Mouse (Mus musculus) limb, embryonic 13.5 days (tissue): ENCODE measurements around the gene Eif5b. TPM values are rescaled to one million over a fixed set of nuclear protein-coding genes. Genes with fewer than 3 reads are reported as not detected.

Experiments
- ATAC-seq: fragments of 200-750 bp; cut with Nextera tagmentation; 2 replicates; pipeline ENCODE4 v1.8.0; 2017; ENCODE audit warnings: low read depth, moderate number of reproducible peaks, moderate TSS enrichment; ENCODE audit not compliant: low FRiP score
- H3K27ac ChIP-seq: fragments of 300-500 bp; sonication (generic); 2 replicates; pipeline ENCODE4 v1.5.1; 2015; ENCODE audit warnings: inconsistent platforms, mild to moderate bottlenecking, moderate library complexity
- H3K27me3 ChIP-seq: fragments of 300-500 bp; sonication (generic); 2 replicates; pipeline ENCODE4 v1.6.1; 2015; ENCODE audit warnings: mild to moderate bottlenecking, inconsistent platforms
- H3K36me3 ChIP-seq: fragments of 300-500 bp; sonication (generic); 2 replicates; pipeline ENCODE4 v1.6.1; 2015; ENCODE audit warnings: inconsistent platforms, mild to moderate bottlenecking, moderate library complexity
- H3K4me1 ChIP-seq: fragments of 300-500 bp; sonication (generic); 2 replicates; pipeline ENCODE4 v1.6.1; 2015; ENCODE audit warnings: inconsistent platforms
- H3K4me2 ChIP-seq: fragments of 300-500 bp; sonication (generic); replicated peaks from 2 replicates; pipeline ENCODE4 v1.6.1; 2015; ENCODE audit warnings: inconsistent platforms, mild to moderate bottlenecking, moderate library complexity
- H3K4me3 ChIP-seq: fragments of 300-500 bp; sonication (generic); 2 replicates; pipeline ENCODE4 v1.5.1; 2015; ENCODE audit warnings: moderate library complexity, mild to moderate bottlenecking, inconsistent platforms
- H3K9ac ChIP-seq: fragments of 300-500 bp; sonication (generic); 2 replicates; pipeline ENCODE4 v1.6.1; 2015; ENCODE audit warnings: mild to moderate bottlenecking, inconsistent platforms
- H3K9me3 ChIP-seq: fragments of 300-500 bp; sonication (generic); 2 replicates; pipeline ENCODE4 v1.6.1; 2016; ENCODE audit warnings: inconsistent platforms
- WGBS: fragments of 180-500 bp; shearing (Covaris S2); methylation state at CpG from one replicate; pipeline ENCODE4 v1.1.7; 2015; 5-methylcytosine and 5-hydroxymethylcytosine counted together
- polyA plus RNA-seq: library from polyadenylated mRNA; unstranded; fragments of >200 nt; fragmentation: Nextera tagmentation; extraction: Ambion mirVana; gene quantifications from 2 replicates; pipeline ENCODE4 v1.2.1, GENCODE M21; 2015

Gene Eif5b
- polyA plus RNA-seq, 1 experiment from 2014 or later, result 33.8 TPM

GRCm38 (mm10) chr1:38067276-38067675 lies 69.5 kb downstream of the Eif5b start:
- Histone ChIP-seq H3K4me2 (no peak overlapping the region), H3K27me3 (no peaks in the 10 kb centered on the region), H3K9me3 (no peaks in the 10 kb centered on the region), H3K36me3 (peaks cover 63% of the 10 kb centered on the region), H3K9ac (no peak overlapping the region), H3K4me1 (no peaks in the 10 kb centered on the region), H3K4me3 (no peak overlapping the region), H3K27ac (no peak overlapping the region)
- WGBS, result 93% methylated on average over 10 of the region's 10 CpGs
- ATAC-seq, result no peak

DNA sequence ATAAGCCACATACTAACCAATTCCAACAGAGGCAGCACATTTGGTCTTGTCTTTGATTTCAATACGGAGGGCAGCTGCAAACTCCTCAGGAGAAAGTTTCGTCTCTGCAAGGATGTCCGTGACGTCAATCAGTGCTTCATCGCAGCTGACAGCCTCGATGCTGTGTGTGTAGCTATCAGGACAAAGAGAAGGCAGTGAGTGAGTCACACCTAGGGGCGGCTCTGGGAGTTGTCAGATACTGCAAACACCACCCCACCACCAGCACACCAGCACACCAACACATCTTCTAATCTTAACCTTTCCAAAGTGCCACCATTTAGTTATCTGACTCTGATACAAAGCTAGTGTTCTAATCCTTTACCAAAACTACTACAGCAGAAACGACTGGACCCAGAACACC lies 73.5 kb downstream of the Eif5b start:
- Histone ChIP-seq H3K4me3 (no peak overlapping the region), H3K27ac (no peak overlapping the region), H3K36me3 (peaks cover 54% of the 10 kb centered on the region), H3K4me2 (no peak overlapping the region), H3K4me1 (no peaks in the 10 kb centered on the region), H3K9me3 (no peaks in the 10 kb centered on the region), H3K27me3 (no peaks in the 10 kb centered on the region), H3K9ac (no peak overlapping the region)
- WGBS, result 91% methylated on average over 8 of the region's 8 CpGs
- ATAC-seq, result no peak

- 75% methylated on average over 8 of the region's 8 CpGs for WGBS
- Histone ChIP-seq H3K4me3 (no peak overlapping the region), H3K27me3 (no peaks in the 10 kb centered on the region), H3K9me3 (no peaks in the 10 kb centered on the region), H3K4me2 (no peak overlapping the region), H3K36me3 (peaks cover 50% of the 10 kb centered on the region), H3K9ac (no peak overlapping the region), H3K4me1 (no peaks in the 10 kb centered on the region), H3K27ac (no peak overlapping the region)
- ATAC-seq, result no peak
These were observed 83.5 kb downstream of the Eif5b start for GRCm38 (mm10) chr1:38081316-38081715.

DNA sequence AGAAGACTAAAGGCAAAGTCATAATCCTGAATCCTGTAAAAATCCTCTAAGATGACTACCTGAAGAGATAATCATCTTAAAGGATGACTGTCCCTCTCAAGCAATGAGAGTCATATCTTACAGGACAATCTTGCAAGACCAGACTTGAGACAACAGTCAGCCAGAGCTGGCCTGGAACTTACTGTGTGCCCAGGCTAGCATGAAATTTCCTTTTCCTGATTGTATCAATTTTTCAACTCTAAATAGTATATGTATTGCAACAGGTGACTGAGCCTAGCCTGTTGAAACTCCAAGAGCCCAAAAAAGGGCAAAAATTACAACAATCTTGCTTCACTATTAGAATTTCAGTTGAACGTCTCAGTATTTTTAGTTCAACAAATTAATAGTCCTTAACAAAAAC lies 105.4 kb downstream of the Eif5b start:
- Histone ChIP-seq H3K36me3 (peaks cover 38% of the 10 kb centered on the region), H3K9me3 (no peaks in the 10 kb centered on the region), H3K4me1 (peaks cover 5% of the 10 kb centered on the region; the same call in 1 of the 2 replicates), H3K27me3 (no peaks in the 10 kb centered on the region), H3K4me2 (no peak overlapping the region), H3K9ac (no peak overlapping the region), H3K4me3 (no peak overlapping the region), H3K27ac (no peak overlapping the region)
- 83% methylated on average over 1 of the region's 1 CpGs for WGBS
- ATAC-seq, result no peak

DNA sequence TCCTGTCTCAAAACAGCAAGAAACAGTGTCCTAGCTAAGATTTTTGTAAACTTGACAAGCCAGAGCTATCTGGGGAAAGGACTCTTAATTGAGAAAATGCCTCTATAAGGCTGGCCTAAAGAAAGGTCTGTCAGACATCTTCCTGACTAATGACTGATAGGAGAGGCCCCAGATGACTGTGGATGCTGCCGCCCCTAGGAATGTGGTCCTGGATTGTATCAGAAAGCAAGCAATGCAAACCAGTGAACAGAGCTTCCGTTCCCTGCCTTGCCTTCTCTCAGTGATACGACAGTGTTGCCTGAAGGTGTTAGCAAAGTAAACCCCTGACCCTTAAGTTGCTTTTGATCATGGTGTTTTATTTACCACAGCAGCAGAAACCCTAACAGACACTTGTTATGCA lies 106.0 kb downstream of the Eif5b start:
- peaks cover 32% of the 10 kb centered on the region for H3K36me3 ChIP-seq
- peaks cover 5% of the 10 kb centered on the region; the same call in 1 of the 2 replicates for H3K4me1 ChIP-seq
- no peak for ATAC-seq
- H3K4me2 ChIP-seq, result no peak overlapping the region
- WGBS, result 30% methylated on average over 3 of the region's 3 CpGs
- H3K9ac ChIP-seq, result no peak overlapping the region
- no peak overlapping the region for H3K27ac ChIP-seq
- H3K27me3 ChIP-seq, result no peaks in the 10 kb centered on the region
- no peaks in the 10 kb centered on the region for H3K9me3 ChIP-seq
- H3K4me3 ChIP-seq, result no peak overlapping the region

Other genes with a start within 250 kb of the Eif5b start
- 5.8 and 7.5 TPM in 2 replicates for gene Tsga10, start 131.6 kb upstream of the Eif5b start, polyA plus RNA-seq
- gene Lipt1, start 126.3 kb upstream of the Eif5b start, polyA plus RNA-seq, result 8.5 and 9.2 TPM in 2 replicates
- gene Mitd1, start 107.6 kb upstream of the Eif5b start, polyA plus RNA-seq, result 25.6 and 27.2 TPM in 2 replicates
- 245 and 275 TPM in 2 replicates for gene Mrpl30, start 107.5 kb upstream of the Eif5b start, polyA plus RNA-seq
- not detected in 2 replicates for gene Lyg2, start 81.5 kb upstream of the Eif5b start, polyA plus RNA-seq
- gene Lyg1, start 40.3 kb upstream of the Eif5b start, polyA plus RNA-seq, result not detected in 2 replicates
- gene Txndc9, start 117 bp upstream of the Eif5b start, polyA plus RNA-seq, result 139 and 153 TPM in 2 replicates
- 33.4 and 36.1 TPM in 2 replicates for gene Rev1, start 131.8 kb downstream of the Eif5b start, polyA plus RNA-seq